Mouse (Mus musculus) bone marrow, adult 2 months (tissue): Measurements from ENCODE around the gene Col6a4. TPM values are rescaled to one million over a fixed set of nuclear protein-coding genes. Genes with fewer than 3 reads are reported as not detected.

Experiments used
- H3K27ac ChIP-seq: fragments of 200-500 bp; 2 replicates; pipeline ENCODE4 v1.5.1; 2012; ENCODE audit warnings: low read depth, mild to moderate bottlenecking, control low read depth, inconsistent platforms, low read length; ENCODE audit not compliant: control insufficient read depth, poor library complexity, insufficient read depth
- H3K4me1 ChIP-seq: fragments of 200-500 bp; 2 replicates; pipeline ENCODE4 v1.6.1; 2011; ENCODE audit warnings: low read length; ENCODE audit not compliant: control insufficient read depth, insufficient read depth
- H3K4me3 ChIP-seq: fragments of 200-500 bp; replicated peaks from 2 replicates; pipeline ENCODE3; 2011; ENCODE audit warnings: mild to moderate bottlenecking, low read depth, low read length, control low read depth; ENCODE audit not compliant: control insufficient read depth
- CTCF ChIP-seq: fragments of 200-500 bp; IDR thresholded peaks from 2 replicates; pipeline ENCODE4 v1.5.1; 2011; ENCODE audit warnings: low read length, control low read depth; ENCODE audit not compliant: control insufficient read depth, insufficient read depth
- POLR2A ChIP-seq: fragments of 200-500 bp; IDR thresholded peaks from 2 replicates; pipeline ENCODE4 v1.6.1; 2011; ENCODE audit warnings: low read depth, mild to moderate bottlenecking, control low read depth, low read length, borderline replicate concordance; ENCODE audit not compliant: control insufficient read depth
- WGBS: fragments of 180-500 bp; shearing (Covaris S2); methylation state at CpG from one replicate; pipeline ENCODE4 v1.1.7; 2018; 5-methylcytosine and 5-hydroxymethylcytosine counted together
- polyA plus RNA-seq: library from polyadenylated mRNA; stranded (reverse); fragments of >200 nt; gene quantifications from 2 replicates; pipeline ENCODE4 v1.2.4, GENCODE M21; 2011; ENCODE audit warnings: low replicate concordance; ENCODE audit not compliant: missing spikeins, insufficient read depth, insufficient read length

The Col6a4 gene
- polyA plus RNA-seq, 1 experiment, result not detected

DNA sequence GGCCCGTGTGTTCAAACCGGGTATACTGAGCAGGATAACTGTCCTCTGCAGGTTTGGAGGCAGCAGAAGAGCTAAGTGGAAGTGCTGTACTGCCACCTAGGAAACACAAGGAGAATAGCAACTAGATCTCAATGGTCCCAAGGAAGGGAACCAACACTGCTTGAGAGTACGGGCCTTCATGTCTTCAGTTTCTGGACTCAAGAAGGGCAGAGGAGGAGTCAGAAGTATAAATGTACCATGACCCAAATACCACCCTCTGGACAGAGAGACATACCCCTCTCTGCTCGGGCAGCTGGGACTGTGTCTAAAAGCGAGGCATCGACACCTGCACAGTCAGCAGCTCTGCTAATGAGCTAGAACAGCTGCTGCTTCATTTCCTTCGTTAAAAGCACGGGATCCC, 108.5 kb downstream of the Col6a4 start:
- no peak for TF ChIP-seq POLR2A
- WGBS, result 56% methylated on average over 8 of the region's 8 CpGs
- H3K4me3 ChIP-seq, result no peak overlapping the region

DNA sequence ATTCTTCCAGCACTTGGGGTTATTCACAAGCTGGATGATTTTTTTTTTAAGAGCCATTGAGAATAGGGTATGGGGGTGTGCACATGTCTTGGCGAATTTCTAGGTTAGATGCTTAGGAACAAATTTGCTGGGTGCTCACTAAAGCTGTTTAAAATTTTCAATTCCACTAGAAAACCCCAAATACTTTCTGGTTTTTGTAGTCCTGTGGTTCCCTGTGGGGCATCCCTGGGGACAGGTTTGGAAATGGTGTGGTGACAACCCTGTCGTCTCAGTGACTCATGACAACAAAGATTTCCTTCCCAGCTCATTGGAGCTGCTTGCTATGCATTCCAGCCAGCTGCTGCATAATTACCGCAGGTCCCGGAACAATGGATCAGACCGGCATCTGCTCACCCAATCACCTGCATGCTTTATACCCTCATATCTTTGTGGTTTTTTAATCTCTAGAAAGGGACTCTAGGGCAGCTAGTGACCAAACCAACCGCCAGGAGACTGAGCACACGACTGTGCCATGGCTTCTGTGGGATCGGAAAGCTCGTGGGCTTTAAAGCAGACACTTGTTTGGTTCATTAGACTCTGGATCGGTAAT, 111.6 kb downstream of the Col6a4 start:
- H3K27ac ChIP-seq, result no peak overlapping the region
- TF ChIP-seq POLR2A (no peak), CTCF (no peak)
- 50% methylated on average over 10 of the region's 10 CpGs for WGBS
- no peaks in the 10 kb centered on the region for H3K4me1 ChIP-seq
- H3K4me3 ChIP-seq, result no peak overlapping the region

More for the DNA sequence above, 108.5 kb downstream of the Col6a4 start:
- H3K27ac ChIP-seq, result no peak overlapping the region
- no peaks in the 10 kb centered on the region for H3K4me1 ChIP-seq

DNA sequence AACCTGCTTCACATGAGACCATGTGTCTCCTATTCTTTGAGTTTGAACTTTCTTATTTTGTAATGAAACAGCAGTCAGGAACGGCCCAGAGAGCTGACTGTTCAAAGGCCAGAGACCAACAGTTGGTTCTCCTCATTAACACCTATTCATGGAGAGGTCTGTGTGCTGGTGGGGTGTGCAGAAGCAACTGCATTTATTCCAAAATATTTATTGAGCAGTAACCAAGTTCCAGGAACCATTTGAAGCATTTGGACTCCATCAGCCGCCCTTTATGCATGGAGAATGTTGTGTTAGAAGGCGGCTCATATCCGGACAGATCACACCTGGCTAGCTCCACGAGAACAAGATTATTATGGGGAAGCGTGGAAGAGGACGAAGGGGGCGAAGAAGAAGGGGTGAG, 118.1 kb downstream of the Col6a4 start:
- TF ChIP-seq POLR2A, result no peak
- no peak for TF ChIP-seq CTCF
- no peak overlapping the region for H3K4me3 ChIP-seq
- WGBS, result 87% methylated on average over 8 of the region's 8 CpGs

DNA sequence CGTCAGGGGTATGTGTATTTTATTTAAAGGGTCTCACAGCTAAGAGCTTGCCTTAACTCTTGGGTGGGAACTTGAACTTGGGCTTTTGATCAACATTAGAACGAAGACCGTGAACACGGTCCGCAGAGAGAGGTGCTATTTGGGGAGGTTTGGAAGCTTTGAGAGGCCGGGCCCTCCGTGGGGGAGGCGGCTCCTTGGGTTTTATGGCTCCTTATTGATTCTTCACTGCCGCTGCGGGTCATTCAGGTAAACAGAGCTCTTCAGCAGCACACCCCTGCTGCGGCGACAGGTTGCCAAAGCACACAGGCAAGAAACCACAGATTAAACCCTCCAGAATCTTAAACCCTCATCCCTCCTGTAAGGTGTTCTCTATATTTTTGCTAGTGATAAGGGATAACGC, 119.7 kb downstream of the Col6a4 start:
- H3K4me1 ChIP-seq, result no peaks in the 10 kb centered on the region
- TF ChIP-seq CTCF (no peak), POLR2A (no peak)
- no peak overlapping the region for H3K4me3 ChIP-seq
- 30% methylated on average over 13 of the region's 13 CpGs for WGBS
- no peak overlapping the region for H3K27ac ChIP-seq

More for the DNA sequence above, 118.1 kb downstream of the Col6a4 start:
- no peaks in the 10 kb centered on the region for H3K4me1 ChIP-seq
- H3K27ac ChIP-seq, result no peak overlapping the region

DNA sequence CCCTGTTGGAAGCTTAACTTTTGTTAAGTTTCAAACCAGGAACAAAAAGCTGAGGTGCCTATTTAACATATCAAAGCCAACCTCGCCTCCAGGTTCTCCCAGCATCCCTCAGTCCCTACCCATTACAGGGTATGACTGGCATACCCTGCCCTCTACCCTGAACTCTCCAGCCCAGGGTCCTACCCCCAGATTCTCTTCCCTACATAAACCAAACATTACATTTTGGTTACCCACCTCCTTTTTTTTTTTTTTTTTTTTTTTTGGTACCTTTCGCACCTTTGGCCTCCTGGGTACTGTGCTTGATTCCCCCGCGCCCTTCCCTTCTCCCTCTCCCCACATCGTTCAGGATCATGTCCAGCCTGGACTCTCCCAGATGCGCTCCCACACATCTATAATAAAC, 120.3 kb downstream of the Col6a4 start:
- H3K27ac ChIP-seq, result no peak overlapping the region
- TF ChIP-seq POLR2A, result no peak
- no peak for TF ChIP-seq CTCF
- H3K4me3 ChIP-seq, result no peak overlapping the region
- 65% methylated on average over 6 of the region's 6 CpGs for WGBS
- no peaks in the 10 kb centered on the region for H3K4me1 ChIP-seq

DNA sequence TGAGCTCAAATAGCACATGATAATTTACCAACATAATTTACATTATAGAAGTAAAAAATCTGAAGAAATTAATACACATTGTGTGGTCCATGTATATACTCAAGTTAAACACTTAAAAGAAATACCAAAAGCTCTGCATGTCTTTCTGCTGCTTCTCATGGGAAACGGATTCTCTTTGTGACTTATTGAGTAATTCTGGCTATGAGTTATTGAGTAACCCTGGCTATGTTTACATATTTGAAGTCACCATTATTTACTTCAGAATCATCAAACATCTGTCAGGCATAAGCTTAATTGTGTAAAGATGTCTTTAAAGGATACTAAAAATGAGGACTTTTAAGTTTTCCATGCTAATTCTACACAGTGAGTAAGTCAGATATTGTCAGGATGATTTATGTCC, 122.8 kb downstream of the Col6a4 start:
- 67% methylated on average over 1 of the region's 1 CpGs for WGBS
- no peak overlapping the region for H3K4me3 ChIP-seq
- no peak overlapping the region for H3K27ac ChIP-seq
- H3K4me1 ChIP-seq, result no peaks in the 10 kb centered on the region
- TF ChIP-seq POLR2A (no peak), CTCF (no peak)

DNA sequence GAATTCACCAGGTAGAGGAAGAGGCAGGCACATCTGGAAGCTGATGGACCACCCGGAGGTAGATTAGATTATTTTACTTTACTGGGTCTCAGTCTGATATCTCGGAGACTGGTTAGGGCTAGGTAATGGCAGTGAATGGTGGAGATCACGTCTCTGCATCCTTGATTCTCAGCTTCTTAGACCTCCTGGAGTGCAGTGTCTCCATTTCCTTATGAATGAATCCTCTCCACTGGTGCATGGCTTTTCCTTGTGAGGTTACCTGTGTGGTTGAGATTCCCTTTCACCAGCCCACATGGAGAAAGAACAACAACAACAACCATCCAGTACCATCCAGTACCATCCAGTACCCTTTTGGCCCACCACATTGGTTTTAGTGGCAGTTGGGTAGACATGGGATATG, 124.6 kb downstream of the Col6a4 start:
- Histone ChIP-seq H3K27ac (no peak overlapping the region), H3K4me3 (no peak overlapping the region), H3K4me1 (no peaks in the 10 kb centered on the region)
- TF ChIP-seq CTCF, result no peak
- TF ChIP-seq POLR2A, result no peak
- 82% methylated on average over 3 of the region's 3 CpGs for WGBS

DNA sequence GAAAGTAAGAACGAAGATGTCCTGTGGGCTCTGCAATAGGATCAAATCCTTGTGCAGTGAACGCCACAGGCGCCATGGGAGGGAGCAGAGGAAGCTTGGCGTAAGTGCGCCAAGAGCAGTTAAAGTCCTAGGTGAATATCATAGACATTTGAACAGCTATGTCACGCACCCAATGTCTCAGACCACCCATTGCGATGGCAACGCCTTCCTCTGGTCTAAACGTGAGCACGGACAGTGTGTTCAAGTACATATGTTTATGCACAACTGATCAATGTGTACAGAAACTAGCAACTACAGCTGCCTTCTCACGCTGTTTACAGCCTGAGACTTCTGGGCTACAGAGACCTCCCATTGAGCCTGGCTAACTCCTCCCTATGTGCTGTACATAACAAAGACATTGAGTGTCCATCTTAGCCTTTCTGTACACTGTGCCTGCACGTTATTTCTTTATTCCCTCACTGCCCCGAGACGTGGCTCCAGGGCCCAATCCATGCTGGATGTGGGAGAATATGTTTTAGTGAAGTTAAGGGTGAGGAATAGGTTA, 125.2 kb downstream of the Col6a4 start:
- TF ChIP-seq CTCF (no peak), POLR2A (no peak)
- H3K27ac ChIP-seq, result no peak overlapping the region
- 89% methylated on average over 14 of the region's 14 CpGs for WGBS

DNA sequence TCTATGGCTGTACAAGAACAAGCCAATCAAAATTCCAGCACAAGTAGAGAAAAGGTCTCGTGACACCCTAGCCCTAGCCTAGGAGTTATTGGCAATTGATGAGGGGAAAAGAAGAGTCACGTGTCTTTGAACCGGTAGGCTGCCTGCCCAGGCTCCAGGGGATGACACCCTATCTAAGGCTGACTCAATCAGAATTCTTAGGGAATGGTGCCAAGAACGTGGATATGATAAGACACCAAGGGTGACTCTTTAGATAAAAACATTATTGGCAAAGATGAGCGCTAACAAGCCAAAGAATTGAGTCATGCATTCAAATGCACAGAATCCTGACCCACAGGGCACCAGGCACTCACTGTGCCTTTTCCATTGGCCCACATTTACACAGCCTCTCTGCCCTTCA, 125.7 kb downstream of the Col6a4 start:
- Histone ChIP-seq H3K4me3 (no peak overlapping the region), H3K27ac (no peak overlapping the region), H3K4me1 (no peaks in the 10 kb centered on the region)
- TF ChIP-seq CTCF (no peak), POLR2A (no peak)
- WGBS, result 78% methylated on average over 5 of the region's 5 CpGs

More for the DNA sequence above, 125.2 kb downstream of the Col6a4 start:
- Histone ChIP-seq H3K4me3 (no peak overlapping the region), H3K4me1 (no peaks in the 10 kb centered on the region)
